Mouse (Mus musculus) brain, embryonic 14.5 days (tissue): Measurements from ENCODE around the gene 1700030K09Rik.

ENCODE experiments used
- CTCF ChIP-seq: fragments of 200-500 bp; IDR thresholded peaks from 2 replicates; pipeline ENCODE4 v1.5.1; 2012; ENCODE audit warnings: inconsistent platforms, mild to moderate bottlenecking, moderate library complexity, borderline replicate concordance; ENCODE audit not compliant: insufficient read depth, insufficient read length; ENCODE audit errors: extremely low read depth
- POLR2A ChIP-seq: fragments of 200-500 bp; IDR thresholded peaks from 2 replicates; pipeline ENCODE4 v1.6.1; 2012; ENCODE audit warnings: mild to moderate bottlenecking, inconsistent platforms, borderline replicate concordance; ENCODE audit not compliant: poor library complexity, insufficient read depth, insufficient read length, severe bottlenecking; ENCODE audit errors: extremely low read depth

DNA sequence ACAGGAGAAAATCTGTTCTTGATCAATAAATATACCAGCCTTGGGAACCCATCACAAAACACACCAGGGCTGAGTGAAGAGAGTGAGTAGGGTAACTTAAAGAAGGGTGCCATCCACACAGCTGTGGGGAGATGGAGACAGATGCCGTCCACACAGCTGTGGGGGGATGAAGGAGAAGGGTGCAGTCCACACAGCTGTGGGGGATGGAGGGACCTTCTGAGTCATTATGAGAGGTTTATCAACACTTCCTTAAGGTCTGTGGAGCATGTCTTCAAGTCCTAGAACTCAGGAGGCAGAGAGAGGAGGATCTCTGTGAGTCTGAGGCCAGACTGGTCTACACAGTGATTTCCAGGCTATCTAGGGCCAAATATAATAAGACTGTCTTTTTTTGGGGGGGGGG lies 42.3 kb upstream of the 1700030K09Rik start:
- no peak for TF ChIP-seq CTCF
- no peak for TF ChIP-seq POLR2A
